Mouse (Mus musculus) CH12.LX (cell line): ENCODE results near the gene Cend1.

Experiments
- CTCF ChIP-seq, 2 experiments: IDR thresholded peaks in 1 of 2; conservative IDR thresholded peaks in 1 of 2; 2 replicates each; pipeline ENCODE4 v1.5.1; 2011 to 2012; ENCODE audit warnings: low read depth in 2 of 2, low read length in 2 of 2, improper control_type of control experiment in 1 of 2, inconsistent platforms in 1 of 2, mild to moderate bottlenecking in 1 of 2, moderate library complexity in 1 of 2
- HCFC1 ChIP-seq: IDR thresholded peaks from 2 replicates; pipeline ENCODE4 v1.6.1; 2012; ENCODE audit warnings: low read depth, mild to moderate bottlenecking, inconsistent platforms, low read length, improper control_type of control experiment
- MAX ChIP-seq: IDR thresholded peaks from 2 replicates; pipeline ENCODE4 v1.6.1; 2011; ENCODE audit warnings: low read length, improper control_type of control experiment
- MXI1 ChIP-seq: IDR thresholded peaks from 2 replicates; pipeline ENCODE4 v1.6.1; 2011; ENCODE audit warnings: mild to moderate bottlenecking, low read depth, low read length, improper control_type of control experiment
- POLR2A ChIP-seq: IDR thresholded peaks from 2 replicates; pipeline ENCODE4 v1.6.1; 2011; ENCODE audit warnings: low read depth, mild to moderate bottlenecking, improper control_type of control experiment, low read length
- ZNF384 ChIP-seq: IDR thresholded peaks from 2 replicates; pipeline ENCODE4 v1.6.1; 2012; ENCODE audit warnings: low read depth, low read length, improper control_type of control experiment, inconsistent platforms

DNA sequence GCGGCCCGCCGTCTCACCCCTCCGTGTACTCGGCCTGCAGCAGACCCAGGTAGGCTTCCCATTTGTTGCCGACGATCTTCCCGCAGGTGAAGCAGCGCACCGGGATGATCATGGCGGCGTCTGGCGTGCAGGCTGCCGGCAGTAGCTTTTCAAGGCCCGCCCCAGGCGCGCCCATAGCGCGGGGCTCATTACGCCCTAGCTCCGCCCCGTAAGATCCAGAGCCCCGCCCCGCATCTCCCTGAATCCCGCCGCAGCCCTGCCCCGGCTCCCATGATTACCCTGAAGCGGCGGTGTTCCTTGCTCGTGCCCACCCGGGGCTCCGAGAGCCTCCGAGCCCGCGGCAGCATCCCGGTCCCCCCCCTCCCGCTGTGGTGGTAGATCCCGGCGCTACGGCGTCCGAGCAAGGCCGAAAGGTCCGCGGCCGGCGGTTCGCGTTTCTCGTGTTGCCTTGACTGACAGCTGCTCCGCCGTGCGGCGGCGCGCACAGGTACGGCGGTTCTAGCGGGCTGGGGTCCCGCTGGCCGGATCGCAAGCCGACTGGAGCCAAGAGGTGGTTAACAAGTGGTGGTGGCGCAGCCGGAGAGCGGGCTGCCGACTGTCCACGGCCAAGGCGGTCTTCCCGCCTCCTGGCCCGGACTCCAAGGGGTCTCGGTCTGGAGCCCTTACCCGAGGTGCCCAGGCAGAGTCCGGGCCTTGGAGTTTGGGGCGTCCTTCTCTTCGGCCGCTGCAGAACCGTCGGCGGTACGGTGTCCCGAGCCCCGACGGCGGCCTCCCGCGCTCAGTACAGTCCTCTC lies 45.9 kb upstream of the Cend1 start, which contains the start of the genes Polr2l and Tspan4:
- no peak for TF ChIP-seq CTCF (conservative IDR thresholded peaks at IDR 0.05 in 1 of 2, IDR thresholded peaks at IDR 0.05 in 1 of 2; ENCODE audit: low read depth in 2 of 2, low read length in 2 of 2)
- TF ChIP-seq MAX: peak; percentile 73; the same call in 1 of the 2 replicates
- no peak for TF ChIP-seq ZNF384
- TF ChIP-seq POLR2A: peak; percentile 88
- peak; percentile 89 for TF ChIP-seq HCFC1
- peak; percentile 100 for TF ChIP-seq MXI1
